Mouse (Mus musculus): ENCODE data around the gene Gm10715.
"Not testable (repeated sequence)": the region's sequence is repeated elsewhere in the genome, so short reads cannot be mapped to it uniquely, and the experiment has no call there.

Gene Gm10715

DNA sequence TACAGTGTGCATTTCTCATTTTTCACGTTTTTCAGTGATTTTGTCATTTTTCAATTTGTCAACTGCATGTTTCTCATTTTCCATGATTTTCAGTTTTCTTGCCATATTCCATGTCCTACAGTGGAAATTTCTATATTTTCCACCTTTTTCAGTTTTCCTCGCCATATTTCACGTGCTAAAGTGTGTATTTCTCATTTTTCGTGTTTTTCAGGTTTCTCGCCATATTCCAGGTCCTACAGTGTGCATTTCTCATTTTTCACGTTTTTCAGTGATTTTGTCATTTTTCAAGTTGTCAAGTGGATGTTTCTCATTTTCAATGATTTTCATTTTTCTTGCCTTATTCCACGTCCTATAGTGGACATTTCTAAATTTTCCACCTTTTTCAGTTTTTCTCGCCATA lies at the start of gene Gm10715:
TSS of gene Gm10715 (plus strand) at position 301 of the 400 bp plus-strand sequence.
- DNase-seq (ENCODE audit: low spot score): not testable (repeated sequence)

DNA sequence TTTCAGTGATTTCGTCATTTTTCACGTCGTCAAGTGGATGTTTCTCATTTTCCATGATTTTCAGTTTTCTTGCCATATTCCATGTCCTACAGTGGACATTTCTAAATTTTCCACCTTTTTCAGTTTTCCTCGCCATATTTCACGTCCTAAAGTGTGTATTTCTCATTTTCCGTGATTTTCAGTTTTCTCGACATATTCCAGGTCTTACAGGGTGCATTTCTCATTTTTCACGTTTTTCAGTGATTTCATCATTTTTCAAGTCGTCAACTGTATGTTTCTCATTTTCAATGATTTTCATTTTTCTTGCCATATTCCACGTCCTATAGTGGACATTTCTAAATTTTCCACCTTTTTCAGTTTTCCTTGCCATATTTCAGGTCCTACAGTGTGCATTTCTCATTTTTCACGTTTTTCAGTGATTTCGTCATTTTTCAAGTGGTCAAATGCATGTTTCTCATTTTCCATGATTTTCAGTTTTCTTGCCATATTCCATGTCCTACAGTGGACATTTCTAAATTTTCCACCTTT lies 36.2 kb upstream of the Gm10715 start, which contains the start of gene Gm10722:
TSS of gene Gm10722 (plus strand) at position 478 of the 528 bp plus-strand sequence.
- not testable (repeated sequence) for DNase-seq (ENCODE audit: low spot score)

DNA sequence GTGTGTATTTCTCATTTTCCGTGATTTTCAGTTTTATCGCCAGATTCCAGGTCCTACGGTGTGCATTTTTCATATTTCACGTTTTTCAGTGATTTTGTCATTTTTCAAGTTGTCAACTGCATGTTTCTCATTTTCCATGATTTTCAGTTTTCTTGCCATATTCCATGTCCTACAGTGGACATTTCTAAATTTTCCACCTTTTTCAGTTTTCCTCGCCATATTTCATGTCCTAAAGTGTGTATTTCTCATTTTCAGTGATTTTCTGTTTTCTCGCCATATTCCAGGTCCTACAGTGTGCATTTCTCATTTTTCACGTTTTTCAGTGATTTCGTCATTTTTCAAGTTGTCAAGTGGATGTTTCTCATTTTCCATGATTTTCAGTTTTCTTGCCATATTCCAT lies 35.7 kb upstream of the Gm10715 start:
- DNase-seq (ENCODE audit: low spot score): peak; percentile 46

DNA sequence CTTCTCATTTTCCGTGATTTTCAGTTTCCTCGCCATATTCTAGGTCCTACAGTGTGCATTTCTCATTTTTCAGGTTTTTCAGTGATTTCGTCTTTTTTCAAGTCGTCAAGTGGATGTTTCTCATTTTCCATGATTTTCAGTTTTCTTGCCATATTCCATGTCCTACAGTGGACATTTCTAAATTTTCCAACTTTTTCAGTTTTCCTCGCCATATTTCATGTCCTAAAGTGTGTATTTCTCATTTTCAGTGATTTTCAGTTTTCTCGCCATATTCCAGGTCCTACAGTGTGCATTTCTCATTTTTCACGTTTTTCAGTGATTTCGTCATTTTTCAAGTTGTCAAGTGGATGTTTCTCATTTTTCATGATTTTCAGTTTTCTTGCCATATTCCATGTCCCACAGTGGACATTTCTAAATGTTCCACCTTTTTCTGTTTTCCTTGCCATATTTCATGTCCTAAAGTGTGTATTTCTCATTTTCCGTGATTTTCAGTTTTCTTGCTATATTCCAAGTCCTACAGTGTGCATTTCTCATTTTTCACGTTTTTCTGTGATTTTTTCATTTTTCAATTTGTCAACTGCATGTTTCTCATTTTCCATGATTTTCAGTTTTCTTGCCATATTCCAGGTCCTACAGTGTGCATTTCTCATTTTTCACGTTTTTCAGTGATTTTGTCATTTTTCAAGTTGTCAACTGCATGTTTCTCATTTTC lies 34.6 kb upstream of the Gm10715 start:
- peak; percentile 100 for DNase-seq (ENCODE audit: low spot score)

DNA sequence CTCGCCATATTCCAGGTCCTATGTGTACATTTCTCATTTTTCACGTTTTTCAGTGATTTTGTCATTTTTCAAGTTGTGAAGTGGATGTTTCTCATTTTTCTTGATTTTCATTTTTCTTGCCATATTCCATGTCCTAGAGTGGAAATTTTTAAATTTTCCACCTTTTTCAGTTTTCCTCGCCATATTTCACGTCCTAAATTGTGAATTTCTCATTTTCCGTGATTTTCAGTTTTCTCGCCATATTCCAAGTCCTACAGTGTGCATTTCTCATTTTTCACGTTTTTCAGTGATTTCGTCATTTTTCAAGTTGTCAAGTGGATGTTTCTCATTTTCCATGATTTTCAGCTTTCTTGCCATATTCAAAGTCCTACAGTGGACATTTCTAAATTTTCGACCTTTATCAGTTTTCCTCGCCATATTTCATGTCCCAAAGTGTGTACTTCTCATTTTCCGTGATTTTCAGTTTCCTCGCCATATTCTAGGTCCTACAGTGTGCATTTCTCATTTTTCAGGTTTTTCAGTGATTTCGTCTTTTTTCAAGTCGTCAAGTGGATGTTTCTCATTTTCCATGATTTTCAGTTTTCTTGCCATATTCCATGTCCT lies 33.8 kb upstream of the Gm10715 start, which contains the start of gene Gm11168:
TSS of gene Gm11168 (plus strand) at position 553 of the 603 bp plus-strand sequence.
- DNase-seq (ENCODE audit: low spot score): peak; percentile 47

DNA sequence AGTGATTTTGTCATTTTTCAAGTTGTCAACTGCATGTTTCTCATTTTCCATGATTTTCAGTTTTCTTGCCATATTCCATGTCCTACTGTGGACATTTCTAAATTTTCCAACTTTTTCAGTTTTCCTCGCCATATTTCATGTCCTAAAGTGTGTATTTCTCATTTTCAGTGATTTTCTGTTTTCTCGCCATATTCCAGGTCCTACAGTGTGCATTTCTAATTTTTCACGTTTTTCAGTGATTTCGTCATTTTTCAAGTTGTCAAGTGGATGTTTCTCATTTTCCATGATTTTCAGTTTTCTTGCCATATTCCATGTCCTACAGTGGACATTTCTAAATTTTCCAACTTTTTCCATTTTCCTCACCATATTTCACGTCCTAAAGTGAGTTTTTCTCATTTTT lies 30.5 kb upstream of the Gm10715 start:
- DNase-seq (ENCODE audit: low spot score): not testable (repeated sequence)

DNA sequence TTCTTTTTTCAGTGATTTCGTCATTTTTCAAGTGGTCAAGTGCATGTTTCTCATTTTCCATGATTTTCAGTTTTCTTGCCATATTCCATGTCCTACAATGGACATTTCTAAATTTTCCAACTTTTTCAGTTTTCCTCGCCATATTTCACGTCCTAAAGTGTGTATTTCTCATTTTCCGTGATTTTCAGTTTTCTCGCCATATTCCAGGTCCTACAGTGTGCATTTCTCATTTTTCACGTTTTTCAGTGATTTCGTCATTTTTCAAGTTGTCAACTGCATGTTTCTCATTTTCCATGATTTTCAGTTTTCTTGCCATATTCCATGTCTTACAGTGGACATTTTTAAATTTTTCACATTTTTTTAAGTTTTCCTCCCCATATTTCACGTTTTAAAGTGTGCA lies 30.0 kb upstream of the Gm10715 start:
- peak; percentile 86 for DNase-seq (ENCODE audit: low spot score)

- not testable (repeated sequence) for DNase-seq (ENCODE audit: low spot score)
Observed at GRCm38 (mm10) chr9:3007272-3007671, 29.4 kb upstream of the Gm10715 start.

GRCm38 (mm10) chr9:3009331-3009730 lies 27.3 kb upstream of the Gm10715 start:
- DNase-seq (ENCODE audit: low spot score): not testable (repeated sequence)

- DNase-seq (ENCODE audit: low spot score): not testable (repeated sequence)
Observed at GRCm38 (mm10) chr9:3012054-3012621, 24.5 kb upstream of the Gm10715 start.

- not testable (repeated sequence) for DNase-seq (ENCODE audit: low spot score)
Observed at GRCm38 (mm10) chr9:3012733-3013279, 23.9 kb upstream of the Gm10715 start, which contains the start of gene Gm10721. Gm10721 (plus strand) TSS chr9:3013140.

- not testable (repeated sequence) for DNase-seq (ENCODE audit: low spot score)
Observed at GRCm38 (mm10) chr9:3015354-3015753, 21.3 kb upstream of the Gm10715 start, which contains the start of gene Gm10720. Gm10720 (plus strand) TSS chr9:3015654.

- peak; percentile 48 for DNase-seq (ENCODE audit: low spot score)
Observed at GRCm38 (mm10) chr9:3015896-3016295, 20.8 kb upstream of the Gm10715 start.

DNA sequence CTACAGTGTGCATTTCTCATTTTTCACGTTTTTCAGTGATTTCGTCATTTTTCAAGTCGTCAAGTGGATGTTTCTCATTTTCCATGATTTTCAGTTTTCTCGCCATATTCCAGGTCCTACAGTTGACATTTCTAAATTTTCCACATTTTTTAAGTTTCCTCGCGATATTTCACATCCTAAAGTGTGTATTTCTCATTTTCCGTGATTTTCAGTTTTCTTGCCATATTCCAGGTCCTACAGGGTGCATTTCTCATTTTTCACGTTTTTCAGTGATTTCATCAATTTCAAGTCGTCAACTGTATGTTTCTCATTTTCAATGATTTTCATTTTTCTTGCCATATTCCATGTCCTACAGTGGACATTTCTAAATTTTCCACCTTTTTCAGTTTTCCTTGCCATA lies 19.6 kb upstream of the Gm10715 start, which contains the start of gene Gm10719:
TSS of gene Gm10719 (plus strand) at position 301 of the 400 bp plus-strand sequence.
- not testable (repeated sequence) for DNase-seq (ENCODE audit: low spot score)

DNA sequence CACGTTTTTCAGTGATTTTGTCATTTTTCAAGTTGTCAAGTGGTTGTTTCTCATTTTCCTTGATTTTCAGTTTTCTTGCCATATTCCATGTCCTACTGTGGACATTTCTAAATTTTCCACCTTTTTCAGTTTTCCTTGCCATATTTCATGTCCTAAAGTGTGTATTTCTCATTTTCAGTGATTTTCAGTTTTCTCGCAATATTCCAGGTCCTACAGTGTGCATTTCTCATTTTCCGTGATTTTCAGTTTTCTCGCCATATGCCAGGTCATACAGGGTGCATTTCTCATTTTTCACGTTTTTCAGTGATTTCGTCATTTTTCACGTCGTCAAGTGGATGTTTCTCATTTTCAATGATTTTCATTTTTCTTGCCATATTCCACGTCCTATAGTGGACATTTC lies 17.7 kb upstream of the Gm10715 start:
- DNase-seq (ENCODE audit: low spot score): peak; percentile 100

DNA sequence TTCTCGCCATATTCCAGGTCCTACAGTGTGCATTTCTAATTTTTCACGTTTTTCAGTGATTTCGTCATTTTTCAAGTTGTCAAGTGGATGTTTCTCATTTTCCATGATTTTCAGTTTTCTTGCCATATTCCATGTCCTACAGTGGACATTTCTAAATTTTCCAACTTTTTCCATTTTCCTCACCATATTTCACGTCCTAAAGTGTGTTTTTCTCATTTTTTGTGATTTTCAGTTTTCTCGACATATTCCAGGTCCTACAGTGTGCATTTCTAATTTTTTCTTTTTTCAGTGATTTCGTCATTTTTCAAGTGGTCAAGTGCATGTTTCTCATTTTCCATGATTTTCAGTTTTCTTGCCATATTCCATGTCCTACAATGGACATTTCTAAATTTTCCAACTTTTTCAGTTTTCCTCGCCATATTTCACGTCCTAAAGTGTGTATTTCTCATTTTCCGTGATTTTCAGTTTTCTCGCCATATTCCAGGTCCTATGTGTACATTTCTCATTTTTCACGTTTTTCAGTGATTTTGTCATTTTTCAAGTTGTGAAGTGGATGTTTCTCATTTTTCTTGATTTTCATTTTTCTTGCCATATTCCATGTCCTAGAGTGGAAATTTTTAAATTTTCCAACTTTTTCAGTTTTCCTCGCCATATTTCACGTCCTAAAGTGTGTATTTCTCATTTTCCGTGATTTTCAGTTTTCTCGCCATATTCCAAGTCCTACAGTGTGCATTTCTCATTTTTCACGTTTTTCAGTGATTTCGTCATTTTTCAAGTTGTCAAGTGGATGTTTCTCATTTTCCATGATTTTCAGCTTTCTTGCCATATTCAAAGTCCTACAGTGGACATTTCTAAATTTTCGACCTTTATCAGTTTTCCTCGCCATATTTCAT lies 16.6 kb upstream of the Gm10715 start:
- peak; percentile 95 for DNase-seq (ENCODE audit: low spot score)

- peak; percentile 85 for DNase-seq (ENCODE audit: low spot score)
Observed at GRCm38 (mm10) chr9:3022316-3023008, 14.2 kb upstream of the Gm10715 start.

DNA sequence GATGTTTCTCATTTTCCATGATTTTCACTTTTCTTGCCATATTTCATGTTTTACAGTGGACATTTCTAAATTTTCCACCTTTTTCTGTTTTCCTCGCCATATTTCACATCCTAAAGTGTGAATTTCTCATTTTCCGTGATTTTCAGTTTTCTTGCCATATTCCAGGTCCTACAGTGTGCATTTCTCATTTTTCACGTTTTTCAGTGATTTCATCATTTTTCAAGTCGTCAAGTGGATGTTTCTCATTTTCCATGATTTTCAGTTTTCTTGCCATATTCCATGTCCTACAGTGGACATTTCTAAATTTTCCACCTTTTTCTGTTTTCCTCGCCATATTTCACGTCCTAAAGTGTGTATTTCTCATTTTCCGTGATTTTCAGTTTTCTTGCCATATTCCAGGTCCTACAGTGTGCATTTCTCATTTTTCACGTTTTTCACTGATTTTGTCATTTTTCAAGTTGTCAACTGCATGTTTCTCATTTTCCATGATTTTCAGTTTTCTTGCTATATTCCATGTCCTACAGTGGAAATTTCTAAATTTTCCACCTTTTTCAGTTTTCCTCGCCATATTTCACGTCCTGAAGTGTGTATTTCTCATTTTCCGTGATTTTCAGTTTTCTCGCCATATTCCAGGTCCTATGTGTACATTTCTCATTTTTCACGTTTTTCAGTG lies 13.2 kb upstream of the Gm10715 start, which contains the start of gene Gm10718:
TSS of gene Gm10718 (plus strand) at position 236 of the 673 bp plus-strand sequence.
- peak; percentile 54 for DNase-seq (ENCODE audit: low spot score)

- DNase-seq (ENCODE audit: low spot score): peak; percentile 76
Observed at GRCm38 (mm10) chr9:3023985-3024648, 12.6 kb upstream of the Gm10715 start.
